Mouse (Mus musculus) heart, embryonic 16.5 days (tissue): Measurements from ENCODE around the gene Tmem143. TPM values are rescaled to one million over a fixed set of nuclear protein-coding genes. Genes with fewer than 3 reads are reported as not detected.

Experiments used
- ATAC-seq: fragments of 200-750 bp; cut with Nextera tagmentation; replicated peaks from 2 replicates; pipeline ENCODE4 v1.8.0; 2017; ENCODE audit warnings: moderate number of reproducible peaks; ENCODE audit not compliant: insufficient read depth, low FRiP score; ENCODE audit errors: extremely low read depth
- H3K27ac ChIP-seq: fragments of 300-500 bp; sonication (generic); 2 replicates; pipeline ENCODE4 v1.5.1; 2014; ENCODE audit warnings: mild to moderate bottlenecking, low read length, control low read depth, moderate library complexity
- H3K27me3 ChIP-seq: fragments of 300-500 bp; sonication (generic); 2 replicates; pipeline ENCODE4 v1.6.1; 2014; ENCODE audit warnings: low read length, mixed read lengths; ENCODE audit not compliant: control insufficient read depth, insufficient read depth
- H3K36me3 ChIP-seq: fragments of 300-500 bp; sonication (generic); 2 replicates; pipeline ENCODE4 v1.6.1; 2014; ENCODE audit not compliant: control insufficient read depth, insufficient read depth
- H3K4me1 ChIP-seq: fragments of 300-500 bp; sonication (generic); 2 replicates; pipeline ENCODE4 v1.6.1; 2014; ENCODE audit warnings: low read length, mixed read lengths; ENCODE audit not compliant: control insufficient read depth, insufficient read depth
- H3K4me2 ChIP-seq: fragments of 300-500 bp; sonication (generic); 2 replicates; pipeline ENCODE4 v1.6.1; 2014; ENCODE audit warnings: low read depth, mild to moderate bottlenecking, control low read depth, low read length
- H3K4me3 ChIP-seq: fragments of 300-500 bp; sonication (generic); 2 replicates; pipeline ENCODE4 v1.5.1; 2014; ENCODE audit warnings: mild to moderate bottlenecking, control low read depth, low read length
- H3K9ac ChIP-seq: fragments of 300-500 bp; sonication (generic); 2 replicates; pipeline ENCODE4 v1.6.1; 2014; ENCODE audit warnings: low read length, control low read depth
- H3K9me3 ChIP-seq: fragments of 300-500 bp; sonication (generic); replicated peaks from 2 replicates; pipeline ENCODE4 v1.6.1; 2016; ENCODE audit warnings: low read length; ENCODE audit not compliant: control insufficient read depth
- WGBS: fragments of 180-500 bp; shearing (Covaris S2); extraction: QIAGEN DNeasy Blood & Tissue Kit; methylation state at CpG from one replicate; pipeline ENCODE4 v1.1.7; 2014; 5-methylcytosine and 5-hydroxymethylcytosine counted together
- polyA plus RNA-seq: library from polyadenylated mRNA; unstranded; fragments of >200 nt; fragmentation: Nextera tagmentation; extraction: Ambion mirVana; gene quantifications from 2 replicates; pipeline ENCODE4 v1.2.1, GENCODE M21; 2015

Tmem143 gene
- polyA plus RNA-seq, 1 experiment from 2014 or later, result 8.8 TPM

DNA sequence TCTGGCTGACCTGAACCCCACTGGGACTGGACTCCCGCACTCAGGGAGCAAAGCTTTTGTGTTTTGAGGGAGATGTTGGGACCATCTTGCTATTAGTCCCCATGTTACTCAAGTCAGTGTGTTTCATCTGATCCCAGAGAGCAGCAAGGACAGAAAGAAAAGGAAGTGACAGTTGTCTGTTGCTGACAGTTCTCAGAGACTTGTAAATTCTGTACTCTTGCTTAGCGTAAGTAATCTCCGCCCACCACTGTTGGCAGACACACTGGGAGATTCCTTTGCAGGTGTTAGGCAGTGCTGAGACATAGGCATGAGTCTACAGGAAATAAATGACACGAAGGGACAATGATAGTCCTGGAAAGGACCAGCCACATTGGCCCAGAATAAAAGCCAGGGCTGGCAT, 59.9 kb downstream of the Tmem143 start:
- 52% methylated on average over 4 of the region's 4 CpGs for WGBS
- no peak for ATAC-seq
- no peak overlapping the region for H3K9ac ChIP-seq

More for the DNA sequence above, 59.9 kb downstream of the Tmem143 start:
- Histone ChIP-seq H3K27ac (no peak overlapping the region), H3K4me2 (no peak overlapping the region), H3K9me3 (no peaks in the 10 kb centered on the region), H3K27me3 (no peaks in the 10 kb centered on the region), H3K4me1 (no peaks in the 10 kb centered on the region), H3K4me3 (no peak overlapping the region), H3K36me3 (no peaks in the 10 kb centered on the region)

Other genes starting within 250 kb of the Tmem143 start
- 1.5 and 1.6 TPM in 2 replicates for gene Fut2, start 230.5 kb upstream of the Tmem143 start, polyA plus RNA-seq
- 0.22 and 0.36 TPM in 2 replicates for gene Ntn5, start 212.9 kb upstream of the Tmem143 start, polyA plus RNA-seq
- gene Sec1, start 202.5 kb upstream of the Tmem143 start, polyA plus RNA-seq, result 0.33 and 0.65 TPM in 2 replicates
- 4.2 and 5.1 TPM in 2 replicates for gene Car11, start 197.1 kb upstream of the Tmem143 start, polyA plus RNA-seq
- 3.0 and 3.6 TPM in 2 replicates for gene Dbp, start 191.9 kb upstream of the Tmem143 start, polyA plus RNA-seq
- 520 and 591 TPM in 2 replicates for gene Rpl18, start 181.5 kb upstream of the Tmem143 start, polyA plus RNA-seq
- gene Sphk2, start 178.9 kb upstream of the Tmem143 start, polyA plus RNA-seq, result 18.9 and 19.1 TPM in 2 replicates
- 0.39 and 0.84 TPM in 2 replicates for gene Fam83e, start 175.7 kb upstream of the Tmem143 start, polyA plus RNA-seq
- not detected in 2 replicates for gene Spaca4, start 171.1 kb upstream of the Tmem143 start, polyA plus RNA-seq
- gene Lmtk3, start 113.2 kb upstream of the Tmem143 start, polyA plus RNA-seq, result 0.53 and 0.57 TPM in 2 replicates
- 0.66 and 0.72 TPM in 2 replicates for gene Sult2b1, start 112.3 kb upstream of the Tmem143 start, polyA plus RNA-seq
- gene Cyth2, start 82.4 kb upstream of the Tmem143 start, polyA plus RNA-seq, result 90.8 and 90.9 TPM in 2 replicates
- 0.50 and 0.57 TPM in 2 replicates for gene Kcnj14, start 72.2 kb upstream of the Tmem143 start, polyA plus RNA-seq
- 38.1 and 40.2 TPM in 2 replicates for gene Grwd1, start 66.0 kb upstream of the Tmem143 start, polyA plus RNA-seq
- 64.9 and 76.1 TPM in 2 replicates for gene Kdelr1, start 24.2 kb upstream of the Tmem143 start, polyA plus RNA-seq
- 0.14 and 0.17 TPM in 2 replicates for gene Grin2d, start 18.6 kb upstream of the Tmem143 start, polyA plus RNA-seq
- gene Syngr4, start 227 bp upstream of the Tmem143 start, polyA plus RNA-seq, result 0.91 and 1.4 TPM in 2 replicates
- gene Emp3, start 24.5 kb downstream of the Tmem143 start, polyA plus RNA-seq, result 87.4 and 92.8 TPM in 2 replicates
- 3.8 and 3.9 TPM in 2 replicates for gene Ccdc114, start 27.1 kb downstream of the Tmem143 start, polyA plus RNA-seq
- gene Abcc6, start 133.4 kb downstream of the Tmem143 start, polyA plus RNA-seq, result 0.11 and 0.12 TPM in 2 replicates
- gene Nomo1, start 136.8 kb downstream of the Tmem143 start, polyA plus RNA-seq, result 35.9 and 36.2 TPM in 2 replicates
- 10.4 and 10.5 TPM in 2 replicates for gene Kcnj11, start 203.8 kb downstream of the Tmem143 start, polyA plus RNA-seq